Mouse (Mus musculus) hindbrain, embryonic 13.5 days (tissue): ENCODE measurements around the gene Bach2. TPM values are rescaled to one million over a fixed set of nuclear protein-coding genes. Genes with fewer than 3 reads are reported as not detected.

Experiments
- ATAC-seq: fragments of 200-750 bp; cut with Nextera tagmentation; 2 replicates; pipeline ENCODE4 v1.8.0; 2017; ENCODE audit warnings: moderate TSS enrichment; ENCODE audit not compliant: low FRiP score
- H3K27ac ChIP-seq: fragments of 300-500 bp; sonication (generic); 2 replicates; pipeline ENCODE4 v1.5.1; 2015; ENCODE audit warnings: inconsistent platforms, mild to moderate bottlenecking, moderate library complexity
- H3K27me3 ChIP-seq: fragments of 300-500 bp; sonication (generic); 2 replicates; pipeline ENCODE4 v1.6.1; 2015; ENCODE audit warnings: mild to moderate bottlenecking, inconsistent platforms
- H3K36me3 ChIP-seq: fragments of 300-500 bp; sonication (generic); 2 replicates; pipeline ENCODE4 v1.6.1; 2015; ENCODE audit warnings: mild to moderate bottlenecking, inconsistent platforms
- H3K4me1 ChIP-seq: fragments of 300-500 bp; sonication (generic); replicated peaks from 2 replicates; pipeline ENCODE4 v1.6.1; 2015; ENCODE audit warnings: inconsistent platforms
- H3K4me2 ChIP-seq: fragments of 300-500 bp; sonication (generic); 2 replicates; pipeline ENCODE4 v1.6.1; 2015; ENCODE audit warnings: inconsistent platforms, mild to moderate bottlenecking, moderate library complexity
- H3K4me3 ChIP-seq: fragments of 300-500 bp; sonication (generic); 2 replicates; pipeline ENCODE4 v1.5.1; 2015; ENCODE audit warnings: mild to moderate bottlenecking, inconsistent platforms
- H3K9ac ChIP-seq: fragments of 300-500 bp; sonication (generic); 2 replicates; pipeline ENCODE4 v1.6.1; 2015; ENCODE audit warnings: mild to moderate bottlenecking, inconsistent platforms
- H3K9me3 ChIP-seq: fragments of 300-500 bp; sonication (generic); 2 replicates; pipeline ENCODE4 v1.6.1; 2016; ENCODE audit warnings: inconsistent platforms
- WGBS: fragments of 180-500 bp; shearing (Covaris S2); methylation state at CpG from one replicate; pipeline ENCODE4 v1.1.7; 2015; 5-methylcytosine and 5-hydroxymethylcytosine counted together
- polyA plus RNA-seq: library from polyadenylated mRNA; unstranded; fragments of >200 nt; fragmentation: Nextera tagmentation; extraction: Ambion mirVana; gene quantifications from 2 replicates; pipeline ENCODE4 v1.2.1, GENCODE M21; 2015

Bach2 gene
- polyA plus RNA-seq, 1 experiment from 2014 or later = 28.5 TPM

- Histone ChIP-seq H3K4me3 (no peak overlapping the region), H3K4me1 (peaks cover 31% of the 10 kb centered on the region), H3K4me2 (no peak overlapping the region), H3K36me3 (no peaks in the 10 kb centered on the region), H3K27me3 (no peaks in the 10 kb centered on the region), H3K27ac (peak overlapping the region; percentile 60), H3K9ac (peak overlapping the region; percentile 29), H3K9me3 (no peaks in the 10 kb centered on the region)
- ATAC-seq = 0 out of 2 replicates have a peak, but pooled peaks have one; percentile 9
- WGBS = 63% methylated on average over 14 of the region's 14 CpGs
These were observed 104.9 kb downstream of the Bach2 start for GRCm38 (mm10) chr4:32343256-32344165.

- no peak; the same call in 1 of the 2 replicates for ATAC-seq
- H3K4me2 ChIP-seq = no peak overlapping the region
- 67% methylated on average over 9 of the region's 9 CpGs for WGBS
- no peak overlapping the region for H3K4me3 ChIP-seq
- no peak overlapping the region for H3K27ac ChIP-seq
- no peaks in the 10 kb centered on the region for H3K9me3 ChIP-seq
- H3K9ac ChIP-seq = no peak overlapping the region
- no peaks in the 10 kb centered on the region for H3K36me3 ChIP-seq
- H3K4me1 ChIP-seq = peaks cover 27% of the 10 kb centered on the region
- H3K27me3 ChIP-seq = no peaks in the 10 kb centered on the region
These were observed 105.7 kb downstream of the Bach2 start for GRCm38 (mm10) chr4:32344276-32344675.

GRCm38 (mm10) chr4:32347202-32347601 lies 108.6 kb downstream of the Bach2 start:
- ATAC-seq = no peak
- H3K27me3 ChIP-seq = no peaks in the 10 kb centered on the region
- H3K27ac ChIP-seq = no peak overlapping the region; the same call in 1 of the 2 replicates
- peaks cover 37% of the 10 kb centered on the region for H3K4me1 ChIP-seq
- H3K9ac ChIP-seq = no peak overlapping the region
- no peak overlapping the region for H3K4me2 ChIP-seq
- 65% methylated on average over 6 of the region's 6 CpGs for WGBS
- H3K36me3 ChIP-seq = no peaks in the 10 kb centered on the region
- no peak overlapping the region for H3K4me3 ChIP-seq
- H3K9me3 ChIP-seq = no peaks in the 10 kb centered on the region

- WGBS = 83% methylated on average over 5 of the region's 5 CpGs
- H3K4me1 ChIP-seq = peaks cover 42% of the 10 kb centered on the region
- no peak overlapping the region for H3K4me3 ChIP-seq
- ATAC-seq = no peak
- H3K4me2 ChIP-seq = no peak overlapping the region
- H3K36me3 ChIP-seq = no peaks in the 10 kb centered on the region
- no peak overlapping the region for H3K9ac ChIP-seq
- H3K27me3 ChIP-seq = no peaks in the 10 kb centered on the region
- H3K27ac ChIP-seq = no peak overlapping the region
- no peaks in the 10 kb centered on the region for H3K9me3 ChIP-seq
These were observed 109.1 kb downstream of the Bach2 start for GRCm38 (mm10) chr4:32347711-32348110.

- WGBS = 81% methylated on average over 5 of the region's 5 CpGs
- H3K27ac ChIP-seq = no peak overlapping the region
- no peak for ATAC-seq
These were observed 110.8 kb downstream of the Bach2 start for GRCm38 (mm10) chr4:32349361-32349760.

GRCm38 (mm10) chr4:32351236-32351635 lies 112.6 kb downstream of the Bach2 start:
- H3K4me2 ChIP-seq = peak overlapping the region; percentile 35
- H3K9ac ChIP-seq = no peak overlapping the region
- no peak overlapping the region for H3K4me3 ChIP-seq
- peak; percentile 53 for ATAC-seq
- no peaks in the 10 kb centered on the region for H3K36me3 ChIP-seq
- no peaks in the 10 kb centered on the region for H3K27me3 ChIP-seq
- WGBS = 3% methylated on average over 10 of the region's 10 CpGs
- peaks cover 52% of the 10 kb centered on the region for H3K4me1 ChIP-seq
- H3K9me3 ChIP-seq = no peaks in the 10 kb centered on the region
- H3K27ac ChIP-seq = peak overlapping the region; percentile 58

More at GRCm38 (mm10) chr4:32349361-32349760, 110.8 kb downstream of the Bach2 start:
- Histone ChIP-seq H3K4me2 (no peak overlapping the region), H3K9ac (no peak overlapping the region), H3K9me3 (no peaks in the 10 kb centered on the region), H3K4me1 (peaks cover 39% of the 10 kb centered on the region), H3K4me3 (no peak overlapping the region), H3K27me3 (no peaks in the 10 kb centered on the region), H3K36me3 (no peaks in the 10 kb centered on the region)

- ATAC-seq = peak; percentile 57; the same call in 1 of the 2 replicates
These were observed 113.2 kb downstream of the Bach2 start for GRCm38 (mm10) chr4:32351661-32352246.

GRCm38 (mm10) chr4:32352442-32352841 lies 113.8 kb downstream of the Bach2 start:
- ATAC-seq = no peak
- 67% methylated on average over 8 of the region's 8 CpGs for WGBS
- Histone ChIP-seq H3K4me2 (no peak overlapping the region), H3K9me3 (no peaks in the 10 kb centered on the region), H3K27ac (peak overlapping the region; percentile 69), H3K4me3 (no peak overlapping the region), H3K4me1 (peaks cover 53% of the 10 kb centered on the region), H3K27me3 (no peaks in the 10 kb centered on the region), H3K9ac (0 out of 2 replicates have a peak overlapping the region, but pooled peaks have one; percentile 40), H3K36me3 (no peaks in the 10 kb centered on the region)

More at GRCm38 (mm10) chr4:32351661-32352246, 113.2 kb downstream of the Bach2 start:
- 36% methylated on average over 18 of the region's 18 CpGs for WGBS
- H3K9ac ChIP-seq = no peak overlapping the region
- H3K27me3 ChIP-seq = no peaks in the 10 kb centered on the region
- no peaks in the 10 kb centered on the region for H3K9me3 ChIP-seq
- H3K4me3 ChIP-seq = no peak overlapping the region
- no peaks in the 10 kb centered on the region for H3K36me3 ChIP-seq
- H3K4me2 ChIP-seq = peak overlapping the region; percentile 35
- H3K27ac ChIP-seq = peak overlapping the region; percentile 58
- H3K4me1 ChIP-seq = peaks cover 56% of the 10 kb centered on the region

GRCm38 (mm10) chr4:32352842-32353241 lies 114.2 kb downstream of the Bach2 start:
- H3K4me1 ChIP-seq = peaks cover 56% of the 10 kb centered on the region
- WGBS = 19% methylated on average over 4 of the region's 4 CpGs
- H3K4me3 ChIP-seq = no peak overlapping the region

GRCm38 (mm10) chr4:32355935-32356617 lies 117.5 kb downstream of the Bach2 start:
- Histone ChIP-seq H3K36me3 (no peaks in the 10 kb centered on the region), H3K27me3 (no peaks in the 10 kb centered on the region), H3K4me1 (peaks cover 81% of the 10 kb centered on the region), H3K27ac (peak overlapping the region; percentile 40; the same call in 1 of the 2 replicates), H3K9ac (no peak overlapping the region), H3K4me2 (no peak overlapping the region), H3K9me3 (no peaks in the 10 kb centered on the region), H3K4me3 (no peak overlapping the region)
- WGBS = 73% methylated on average over 12 of the region's 12 CpGs
- ATAC-seq = no peak

More at GRCm38 (mm10) chr4:32352842-32353241, 114.2 kb downstream of the Bach2 start:
- peak; percentile 33; the same call in 1 of the 2 replicates for ATAC-seq
- Histone ChIP-seq H3K36me3 (no peaks in the 10 kb centered on the region), H3K27ac (peak overlapping the region; percentile 69), H3K9ac (0 out of 2 replicates have a peak overlapping the region, but pooled peaks have one; percentile 40), H3K27me3 (no peaks in the 10 kb centered on the region), H3K4me2 (no peak overlapping the region), H3K9me3 (no peaks in the 10 kb centered on the region)

- no peak overlapping the region; the same call in 1 of the 2 replicates for H3K9ac ChIP-seq
- peak overlapping the region; percentile 88 for H3K27ac ChIP-seq
- H3K4me2 ChIP-seq = no peak overlapping the region
- no peaks in the 10 kb centered on the region for H3K27me3 ChIP-seq
- H3K36me3 ChIP-seq = no peaks in the 10 kb centered on the region
- no peak overlapping the region for H3K4me3 ChIP-seq
- no peak for ATAC-seq
- H3K9me3 ChIP-seq = no peaks in the 10 kb centered on the region
- peaks cover 72% of the 10 kb centered on the region for H3K4me1 ChIP-seq
- 30% methylated on average over 12 of the region's 12 CpGs for WGBS
These were observed 119.5 kb downstream of the Bach2 start for GRCm38 (mm10) chr4:32357996-32358600.
